18 mouse cellular contexts compared by ENCODE assay signal in genomic region chr7:16621066-16621622, GRCm38 (mm10). TPM values are rescaled to one million over a fixed set of nuclear protein-coding genes. Genes with fewer than 3 reads are reported as not detected.
A peak's percentile ranks its signal among the peaks of the same experiment; 100 is the strongest.
DNase-seq lines count a peak whose midpoint lies in the region; ATAC-seq lines count a peak whose summit lies in the region.
"Had no signal": no experiment of that assay in that cellular context is flagged by ENCODE, and none has a peak within 500 bp of the region (broad histone marks: within the 10 kb centered on the region; RNA-seq: fewer than 3 reads in every experiment).

No protein-coding gene starts in this region.

- H3K27ac ChIP-seq in kidney, embryonic 15.5 days, result no peak overlapping the region
- H3K27ac ChIP-seq in heart, embryonic 15.5 days, result peak overlapping the region; percentile 25
- no peak overlapping the region for H3K27ac ChIP-seq in lung, embryonic 16.5 days (ENCODE audit: low read length)
- no peak overlapping the region for H3K27ac ChIP-seq in hindbrain, embryonic 11.5 days (ENCODE audit: low read depth, low read length)
- H3K27ac ChIP-seq: forebrain, embryonic 13.5 days; hindbrain, embryonic 13.5 days; midbrain, embryonic 13.5 days had no signal

- peaks cover 26% of the 10 kb centered on the region for H3K4me1 ChIP-seq in kidney, embryonic 15.5 days
- peaks cover 25% of the 10 kb centered on the region for H3K4me1 ChIP-seq in heart, embryonic 15.5 days (replicated peaks)
- peaks cover 19% of the 10 kb centered on the region for H3K4me1 ChIP-seq in lung, embryonic 16.5 days (replicated peaks; ENCODE audit: control insufficient read depth, insufficient read depth, low read length)
- H3K4me1 ChIP-seq in hindbrain, embryonic 11.5 days (replicated peaks; ENCODE audit: control insufficient read depth, insufficient read depth, low read length), result no peaks in the 10 kb centered on the region

- H3K9ac ChIP-seq in kidney, embryonic 15.5 days, result no peak overlapping the region
- no peak overlapping the region for H3K9ac ChIP-seq in heart, embryonic 15.5 days
- H3K9ac ChIP-seq in lung, embryonic 16.5 days (ENCODE audit: low read length), result no peak overlapping the region
- H3K9ac ChIP-seq in hindbrain, embryonic 11.5 days (ENCODE audit: low read depth, low read length), result no peak overlapping the region
- H3K9ac ChIP-seq: forebrain, embryonic 13.5 days; hindbrain, embryonic 13.5 days; midbrain, embryonic 13.5 days had no signal

- H3K27me3 ChIP-seq in kidney, embryonic 15.5 days, result no peaks in the 10 kb centered on the region
- H3K27me3 ChIP-seq in heart, embryonic 15.5 days, result no peaks in the 10 kb centered on the region
- H3K27me3 ChIP-seq in lung, embryonic 16.5 days (ENCODE audit: control insufficient read depth, insufficient read depth, low read depth, low read length), result no peaks in the 10 kb centered on the region
- H3K27me3 ChIP-seq in hindbrain, embryonic 11.5 days (ENCODE audit: control insufficient read depth, insufficient read depth, low read length), result no peaks in the 10 kb centered on the region

- DNase-seq in cerebellum, adult 9-10 months, result peak; percentile 5
- DNase-seq in cerebellum, postnatal 25 days, result no peak
- DNase-seq in kidney, adult 11 months, result peak; percentile 31
- no peak for DNase-seq in ovary, adult 18-20 months (ENCODE audit: low spot score)
- DNase-seq in hindbrain, embryonic 11.5 days (ENCODE audit: low spot score), result no peak
- DNase-seq: adrenal gland, postnatal 25 days; cerebellum, adult 8-10 months; thymus, postnatal 4 days had no signal

- no peak for ATAC-seq in kidney, embryonic 15.5 days (replicated peaks; ENCODE audit: low FRiP score)
- ATAC-seq in heart, embryonic 15.5 days (replicated peaks; ENCODE audit: insufficient number of reproducible peaks, insufficient read depth, low FRiP score, low read depth), result no peak
- ATAC-seq in lung, embryonic 16.5 days (ENCODE audit: low read depth), result peak; percentile 14; the same call in 1 of the 2 replicates
- ATAC-seq in hindbrain, embryonic 11.5 days (ENCODE audit: low FRiP score), result no peak
- ATAC-seq: forebrain, embryonic 13.5 days; intestine, embryonic 16.5 days; midbrain, embryonic 13.5 days had no signal

- H3K4me2 ChIP-seq in kidney, embryonic 15.5 days, result no peak overlapping the region
- no peak overlapping the region for H3K4me2 ChIP-seq in heart, embryonic 15.5 days
- H3K4me2 ChIP-seq in lung, embryonic 16.5 days (ENCODE audit: low read depth, low read length), result no peak overlapping the region
- no peak overlapping the region for H3K4me2 ChIP-seq in hindbrain, embryonic 11.5 days (replicated peaks; ENCODE audit: low read depth, low read length)
- H3K4me2 ChIP-seq: forebrain, embryonic 13.5 days; hindbrain, embryonic 13.5 days; midbrain, embryonic 13.5 days had no signal

- 54% methylated on average over 8 of the region's 8 CpGs for WGBS in kidney, embryonic 15.5 days
- 34% methylated on average over 8 of the region's 8 CpGs for WGBS in heart, embryonic 15.5 days
- WGBS in lung, embryonic 16.5 days, result 46% methylated on average over 8 of the region's 8 CpGs
- 82% methylated on average over 8 of the region's 8 CpGs for WGBS in hindbrain, embryonic 11.5 days

- no peak overlapping the region for H3K4me3 ChIP-seq in kidney, embryonic 15.5 days (replicated peaks)
- no peak overlapping the region for H3K4me3 ChIP-seq in heart, embryonic 15.5 days
- H3K4me3 ChIP-seq in lung, embryonic 16.5 days (ENCODE audit: low read length), result no peak overlapping the region
- no peak overlapping the region for H3K4me3 ChIP-seq in hindbrain, embryonic 11.5 days (ENCODE audit: low read depth, low read length)
- H3K4me3 ChIP-seq: forebrain, embryonic 13.5 days; hindbrain, embryonic 13.5 days; midbrain, embryonic 13.5 days; myocyte had no signal

- H3K9me3 ChIP-seq in kidney, embryonic 15.5 days (replicated peaks), result no peaks in the 10 kb centered on the region
- no peaks in the 10 kb centered on the region for H3K9me3 ChIP-seq in heart, embryonic 15.5 days (replicated peaks)
- H3K9me3 ChIP-seq in lung, embryonic 16.5 days (ENCODE audit: control insufficient read depth, low read length), result no peaks in the 10 kb centered on the region
- no peaks in the 10 kb centered on the region for H3K9me3 ChIP-seq in hindbrain, embryonic 11.5 days (ENCODE audit: control insufficient read depth, low read length)
- H3K9me3 ChIP-seq: forebrain, embryonic 13.5 days; hindbrain, embryonic 13.5 days; midbrain, embryonic 13.5 days had no signal

- no peaks in the 10 kb centered on the region for H3K36me3 ChIP-seq in kidney, embryonic 15.5 days
- H3K36me3 ChIP-seq in heart, embryonic 15.5 days, result no peaks in the 10 kb centered on the region
- H3K36me3 ChIP-seq in lung, embryonic 16.5 days (ENCODE audit: control insufficient read depth, insufficient read depth, low read length), result no peaks in the 10 kb centered on the region
- no peaks in the 10 kb centered on the region for H3K36me3 ChIP-seq in hindbrain, embryonic 11.5 days (ENCODE audit: control insufficient read depth, insufficient read depth, low read length)
- H3K36me3 ChIP-seq: hindbrain, embryonic 13.5 days; midbrain, embryonic 13.5 days had no signal

RNA-seq across cellular contexts. Expression of gene Arhgap35, which starts 6.4 kb away (rescaled TPM):
- 16.8 and 18.2 TPM in 2 replicates for polyA plus RNA-seq in kidney, embryonic 15.5 days (2015; fragmentation: Nextera tagmentation; extraction: Ambion mirVana)
- polyA plus RNA-seq in heart, embryonic 15.5 days (2015; fragmentation: Nextera tagmentation; extraction: Ambion mirVana), result 12.6 and 15.6 TPM in 2 replicates
- 16.4 and 17.8 TPM in 2 replicates for polyA plus RNA-seq in lung, embryonic 16.5 days (2015; fragmentation: Nextera tagmentation; extraction: Ambion mirVana)
- 31.8 and 37.6 TPM in 2 replicates for polyA plus RNA-seq in hindbrain, embryonic 11.5 days (2014; fragmentation: Nextera tagmentation; extraction: Ambion mirVana)

RNA-seq across cellular contexts. Expression of gene Ceacam15, which starts 54.4 kb away (rescaled TPM):
- polyA plus RNA-seq in kidney, embryonic 15.5 days (2015; fragmentation: Nextera tagmentation; extraction: Ambion mirVana), result not detected in 2 replicates
- polyA plus RNA-seq in heart, embryonic 15.5 days (2015; fragmentation: Nextera tagmentation; extraction: Ambion mirVana), result 0.60 and 0.68 TPM in 2 replicates
- polyA plus RNA-seq in lung, embryonic 16.5 days (2015; fragmentation: Nextera tagmentation; extraction: Ambion mirVana), result not detected in 2 replicates
- not detected in 2 replicates for polyA plus RNA-seq in hindbrain, embryonic 11.5 days (2014; fragmentation: Nextera tagmentation; extraction: Ambion mirVana)
- polyA plus RNA-seq: forebrain, embryonic 13.5 days; hindbrain, embryonic 13.5 days; intestine, embryonic 16.5 days; liver, adult 2 months; midbrain, embryonic 13.5 days; myocyte; spleen, adult 2 months had no signal

Comparison
In these comparisons a context has a peak if more than half of its experiments do, and no peak if none do; other contexts are left out.
1. DNase-seq: peak in cerebellum, adult 9-10 months (single experiment) and kidney, adult 11 months (single experiment); none in cerebellum, postnatal 25 days (0 of 2), ovary, adult 18-20 months (single experiment) and hindbrain, embryonic 11.5 days (single experiment).